Mouse (Mus musculus): ENCODE measurements around the gene Lyrm4.

- TF ChIP-seq POLR2A (IDR thresholded peaks at IDR 0.05; ENCODE audit: extremely low read depth, insufficient read depth, low read length) (no peak), CTCF (IDR thresholded peaks at IDR 0.05; ENCODE audit: low read depth, low read length) (no peak)
These were observed 134.3 kb downstream of the Lyrm4 start for GRCm38 (mm10) chr13:35982985-35983384.
